Mouse (Mus musculus) embryonic fibroblast, embryonic 13.5 days (primary cell): Measurements from ENCODE around the gene Rest.

Experiments used
- CTCF ChIP-seq: IDR thresholded peaks from 2 replicates; pipeline ENCODE4 v1.5.1; 2011; ENCODE audit warnings: mild to moderate bottlenecking, control low read depth, low read length, moderate library complexity, borderline replicate concordance; ENCODE audit not compliant: insufficient read depth
- POLR2A ChIP-seq: IDR thresholded peaks from 2 replicates; pipeline ENCODE4 v1.6.1; 2011; ENCODE audit warnings: low read depth, mild to moderate bottlenecking, control low read depth, low read length, moderate library complexity

DNA sequence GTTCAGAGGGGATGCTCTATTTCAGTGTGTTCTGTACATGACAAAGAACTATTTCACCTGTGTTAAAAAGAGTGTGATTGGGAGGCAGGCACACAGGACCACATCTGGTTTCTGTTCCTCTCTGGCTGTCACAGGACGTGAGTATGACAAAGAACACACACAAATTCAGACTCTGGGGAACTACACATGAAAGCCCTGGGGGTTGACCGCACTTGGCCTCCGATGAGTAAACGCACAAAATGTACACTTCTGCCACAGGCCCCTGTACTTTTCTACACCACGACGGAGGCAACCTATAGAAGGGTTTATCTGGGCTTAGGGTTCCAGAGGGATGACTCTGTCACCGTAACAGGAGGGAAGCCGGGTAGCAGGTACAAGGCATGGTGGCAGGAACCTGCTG is 24.4 kb downstream of the Rest start:
- TF ChIP-seq CTCF, result no peak
- TF ChIP-seq POLR2A, result no peak
